Mouse (Mus musculus) thymus, postnatal 36 days (tissue): ENCODE data around the gene Gm9833.
"Not testable (repeated sequence)": the region's sequence is repeated elsewhere in the genome, so short reads cannot be mapped to it uniquely, and the experiment has no call there.

Experiments
- DNase-seq, 2 experiments: peaks; one replicate each; pipeline ENCODE4 v3.0.0; 2022; ENCODE audit warnings: mixed read lengths in 2 of 2

The Gm9833 gene

DNA sequence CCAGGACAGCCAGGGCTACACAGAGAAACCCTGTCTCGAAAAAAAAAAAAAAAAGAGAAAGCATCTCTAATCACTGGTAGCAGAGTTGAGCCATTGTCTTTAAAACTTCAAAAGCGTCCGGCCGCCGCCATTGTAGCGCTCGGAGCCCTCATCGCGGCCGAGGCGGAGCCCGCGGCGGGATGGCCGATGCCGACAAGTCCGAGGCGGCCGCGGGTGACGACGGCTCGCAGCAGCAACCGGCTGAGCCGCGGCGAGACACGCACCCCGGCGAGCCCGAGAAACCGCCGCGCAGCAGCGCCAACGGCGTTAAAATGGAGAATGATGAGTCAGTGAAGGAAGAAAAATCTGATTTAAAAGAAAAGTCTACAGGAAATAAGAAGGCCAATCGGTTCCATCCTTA lies at the start of gene Gm9833:
Gene Gm9833 (plus strand): TSS at position 117 of the 400 bp plus-strand sequence.
- DNase-seq = not testable (repeated sequence)

- DNase-seq = no peak
These were observed 17.8 kb upstream of the Gm9833 start for GRCm38 (mm10) chr3:10070070-10070469.

GRCm38 (mm10) chr3:10075826-10076225 lies 12.1 kb upstream of the Gm9833 start:
- DNase-seq = no peak

DNA sequence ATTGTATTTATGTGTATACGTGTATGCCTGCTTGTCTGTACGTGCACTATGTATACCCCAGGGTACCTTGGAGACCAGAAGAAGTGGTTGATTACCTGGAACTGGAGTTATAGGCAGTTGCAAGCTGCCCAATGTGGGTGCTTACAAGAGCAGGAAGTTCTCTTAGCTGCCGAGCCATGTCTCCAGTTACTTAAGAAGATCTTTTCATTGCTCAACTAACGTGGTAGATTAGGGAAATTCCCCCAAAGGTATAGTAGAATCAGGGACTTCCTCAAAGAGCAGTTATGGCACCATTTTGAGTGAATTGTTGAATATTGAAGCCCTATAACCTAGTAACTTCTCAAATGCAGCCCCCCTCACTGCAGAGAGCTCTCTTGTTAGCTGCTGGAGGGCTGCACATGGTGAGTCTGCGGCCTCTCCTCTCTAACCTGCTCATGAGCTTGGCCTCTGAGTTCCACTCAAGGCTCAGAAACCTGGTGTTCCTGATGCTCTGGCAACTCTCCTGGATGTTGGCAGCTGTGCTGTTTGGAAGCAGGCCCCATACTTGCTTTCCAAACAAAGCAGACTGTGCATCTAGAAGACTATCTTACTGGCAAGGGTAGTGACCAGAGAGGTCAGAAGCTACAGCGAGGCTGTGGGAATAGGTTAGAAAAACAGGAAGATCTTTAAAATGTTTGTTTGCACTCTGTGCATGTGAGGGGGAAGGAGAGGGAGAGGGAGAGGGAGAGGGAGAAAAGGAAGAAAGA lies 10.6 kb upstream of the Gm9833 start:
- no peak for DNase-seq

DNA sequence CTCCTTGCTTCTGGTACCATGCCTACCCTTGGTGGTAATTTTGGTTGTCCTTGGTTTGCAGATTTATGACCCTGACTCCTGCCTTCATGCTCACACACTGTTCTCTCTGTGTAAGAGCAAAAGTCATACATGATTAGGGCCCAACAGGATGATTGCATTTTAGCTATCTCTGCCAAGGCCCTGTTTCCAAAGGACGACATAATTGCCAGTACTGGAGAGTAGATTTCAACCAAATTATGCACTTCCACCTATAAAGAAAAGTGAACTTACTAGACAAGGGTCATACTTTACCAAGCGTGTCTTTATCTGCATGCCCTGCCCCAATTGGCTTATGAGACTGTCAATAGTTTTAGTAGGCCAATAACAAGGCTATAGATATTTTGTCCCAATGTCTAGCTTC lies 9.8 kb upstream of the Gm9833 start:
- DNase-seq = no peak

DNA sequence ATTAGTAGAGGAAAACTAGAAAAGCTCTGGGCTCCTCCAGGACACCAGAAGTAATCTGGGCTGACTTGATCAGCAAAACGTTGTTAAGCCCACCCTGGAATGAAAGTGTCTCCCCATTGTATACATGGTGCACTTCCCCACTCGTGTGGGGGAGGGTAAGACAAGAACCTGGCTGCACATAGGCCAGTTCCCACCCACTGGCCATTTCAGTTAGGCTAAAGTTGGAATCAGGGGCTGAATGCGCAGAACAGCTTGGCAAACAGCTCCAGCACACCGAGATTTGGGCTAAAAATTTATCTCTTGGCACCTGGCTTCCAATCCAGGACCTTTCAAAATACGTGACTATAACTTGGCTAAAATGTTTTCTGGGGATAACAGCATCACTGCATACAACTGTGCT lies 6.6 kb upstream of the Gm9833 start:
- DNase-seq = no peak

- DNase-seq = no peak
These were observed 5.9 kb upstream of the Gm9833 start for GRCm38 (mm10) chr3:10081911-10082541.

GRCm38 (mm10) chr3:10082545-10083062 lies 5.3 kb upstream of the Gm9833 start:
- DNase-seq = no peak

DNA sequence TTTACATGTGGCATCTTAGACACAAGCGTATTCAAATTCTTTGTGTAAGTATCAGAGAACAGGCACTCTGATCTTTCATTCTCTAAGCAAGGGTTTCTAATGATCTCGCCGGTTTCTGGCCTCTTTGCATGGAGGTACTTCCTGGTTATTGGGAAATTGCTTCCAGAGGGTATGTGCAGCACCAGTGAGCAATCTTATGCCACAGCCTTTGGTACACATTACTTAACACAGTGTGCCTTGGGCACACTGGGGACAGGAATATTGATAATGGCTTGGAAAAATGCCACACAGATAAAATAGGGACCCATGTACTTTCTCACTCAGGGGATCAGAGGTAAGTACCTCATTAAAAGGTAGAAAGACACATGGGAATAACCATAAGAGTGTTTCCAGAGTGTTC lies 3.8 kb upstream of the Gm9833 start:
- DNase-seq = no peak

DNA sequence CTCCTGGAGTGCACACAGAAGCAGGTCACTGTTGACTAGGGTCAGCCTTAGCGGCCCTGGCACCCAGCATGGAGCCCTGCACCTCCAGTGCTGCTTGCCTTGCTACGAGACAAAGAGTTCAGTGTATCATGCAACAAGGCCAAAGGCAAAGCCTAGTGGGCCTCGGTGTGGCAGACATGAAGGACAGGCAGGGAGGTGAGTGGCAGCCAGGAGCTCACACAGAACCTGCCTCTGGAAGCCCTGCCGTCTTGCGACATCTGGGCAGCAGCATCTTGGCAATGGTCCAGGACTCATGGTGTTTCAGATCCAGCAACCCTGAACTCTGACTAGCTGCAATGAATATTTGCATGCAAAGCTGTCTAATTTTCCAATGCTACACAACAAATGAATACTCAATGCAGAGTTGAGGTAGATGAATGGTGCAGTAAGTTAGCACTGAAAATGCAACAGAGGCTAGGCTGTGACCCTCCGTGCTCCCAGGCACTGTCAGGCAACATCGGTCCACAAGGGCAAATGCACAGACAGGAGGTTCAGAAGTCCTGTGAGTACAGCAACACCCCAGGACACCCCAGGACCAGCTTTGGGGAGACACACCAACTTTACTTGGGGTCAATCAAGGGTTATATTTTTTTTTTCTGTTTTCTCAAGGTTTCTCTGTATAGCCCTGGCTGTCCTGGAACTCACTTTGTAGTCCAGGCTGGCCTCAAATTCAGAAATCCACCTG lies 2.4 kb upstream of the Gm9833 start:
- no peak for DNase-seq

DNA sequence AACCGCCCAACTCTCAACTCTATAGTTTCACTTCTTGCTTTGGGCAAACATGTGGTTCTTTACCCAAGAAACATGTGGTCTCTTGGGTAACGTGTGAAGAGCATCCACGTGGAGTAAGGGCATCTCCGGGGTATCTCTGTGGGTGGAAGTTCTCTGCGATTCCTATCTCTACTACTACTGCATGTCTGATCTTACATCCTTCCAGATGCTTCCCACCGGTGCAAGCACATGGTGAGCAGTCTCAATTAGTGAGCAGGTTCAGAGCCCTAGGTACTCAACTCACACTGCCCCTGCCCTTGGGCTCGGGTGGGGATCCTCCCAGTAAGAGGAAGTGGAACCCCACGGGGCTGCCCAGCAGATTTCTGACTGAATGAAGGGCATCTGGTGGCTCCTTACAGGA lies 399 bp upstream of the Gm9833 start:
- no peak for DNase-seq

DNA sequence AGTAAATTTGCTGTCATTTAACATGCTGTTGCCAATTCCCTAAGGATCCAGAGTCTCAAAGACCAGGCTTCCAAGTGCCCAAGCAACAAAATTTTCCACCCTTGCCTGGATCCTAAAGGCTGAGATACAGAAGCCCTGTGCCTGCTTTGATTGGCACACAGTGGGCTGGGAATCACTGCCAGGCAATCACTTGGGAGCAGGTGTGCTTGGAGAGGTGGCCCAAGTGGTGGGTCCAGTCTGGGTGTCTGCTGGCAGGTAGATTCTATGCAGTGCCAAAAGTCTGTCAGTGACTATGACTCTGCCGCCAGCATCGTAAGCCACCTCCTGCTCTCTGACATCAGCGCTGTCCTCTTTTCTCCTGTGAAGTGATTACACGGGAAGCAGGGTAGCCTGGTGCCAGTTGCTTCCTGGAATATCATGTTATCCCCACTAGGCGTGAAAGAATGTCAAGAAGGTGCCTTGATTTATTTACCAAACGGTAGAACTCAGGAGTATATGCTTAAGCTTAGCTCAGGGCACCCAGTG lies 3.8 kb downstream of the Gm9833 start:
- DNase-seq = no peak

- no peak for DNase-seq
These were observed 4.6 kb downstream of the Gm9833 start for GRCm38 (mm10) chr3:10092499-10092898.

- DNase-seq = no peak
These were observed 5.0 kb downstream of the Gm9833 start for GRCm38 (mm10) chr3:10092914-10093313.

GRCm38 (mm10) chr3:10095076-10095622 lies 7.2 kb downstream of the Gm9833 start:
- DNase-seq = no peak

DNA sequence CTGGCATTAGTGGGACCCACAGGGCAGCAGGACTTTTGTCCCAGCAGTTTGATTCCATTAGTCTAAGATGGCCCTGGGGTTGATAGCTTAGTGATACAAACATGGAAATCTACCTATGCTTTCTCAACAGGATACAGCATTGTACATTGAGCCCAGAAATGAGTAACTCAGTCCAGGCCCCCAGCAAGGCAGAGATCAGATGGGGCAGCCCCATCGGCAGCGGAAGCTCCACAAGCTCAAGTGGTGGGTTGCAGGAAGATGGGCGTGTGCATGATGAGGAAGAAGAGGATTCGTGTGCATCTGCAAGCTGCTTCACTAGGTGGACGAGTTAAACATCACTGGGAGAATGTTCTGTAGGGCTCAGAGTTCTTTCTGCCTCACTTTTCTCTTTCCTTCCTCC lies 11.8 kb downstream of the Gm9833 start:
- DNase-seq = no peak

- DNase-seq = no peak
These were observed 23.7 kb downstream of the Gm9833 start for GRCm38 (mm10) chr3:10111570-10111969.

GRCm38 (mm10) chr3:10112196-10112595 lies 24.3 kb downstream of the Gm9833 start:
- DNase-seq = no peak

DNA sequence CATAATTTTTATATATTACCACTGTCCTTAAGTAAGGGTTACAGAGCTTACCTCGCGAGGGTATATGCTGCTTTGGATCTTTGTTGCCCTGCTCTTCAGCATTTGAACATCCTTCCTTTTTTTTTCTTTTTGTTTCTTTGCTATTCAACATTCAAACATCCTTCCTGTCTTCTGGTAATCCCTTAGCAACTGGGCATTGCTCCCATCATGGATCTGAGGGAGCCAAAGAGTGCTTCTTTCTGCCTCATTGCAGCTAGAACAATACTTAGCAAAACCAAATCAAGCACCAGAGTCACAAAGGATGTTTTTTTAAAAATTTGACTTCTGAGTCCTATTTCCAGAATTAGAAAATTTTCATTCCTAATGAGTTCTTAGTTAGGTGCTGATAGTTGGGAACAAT lies 24.8 kb downstream of the Gm9833 start:
- no peak for DNase-seq

- no peak for DNase-seq
These were observed 28.6 kb downstream of the Gm9833 start for GRCm38 (mm10) chr3:10116531-10116930.

DNA sequence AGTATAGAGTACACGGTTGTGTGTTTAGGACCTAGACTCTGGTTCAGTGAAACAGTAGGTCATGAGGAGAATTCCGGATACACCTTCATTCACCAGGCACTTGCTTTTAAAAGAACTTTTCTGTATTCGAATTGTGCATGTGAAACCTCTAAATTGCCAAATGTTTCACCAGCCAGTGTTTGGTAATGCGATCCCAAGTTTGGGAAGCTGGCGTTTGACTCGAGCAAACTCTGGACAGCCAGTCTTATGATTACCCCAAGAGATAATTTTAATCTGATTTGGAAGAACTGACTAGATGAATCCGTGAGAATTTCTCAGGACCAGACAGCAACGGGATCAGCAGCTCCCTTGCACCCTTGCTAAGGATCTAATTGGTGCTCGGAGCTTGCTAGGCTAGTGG lies 33.3 kb downstream of the Gm9833 start:
- no peak for DNase-seq

- no peak for DNase-seq
These were observed 34.2 kb downstream of the Gm9833 start for GRCm38 (mm10) chr3:10121956-10122739.
